Mouse (Mus musculus) urinary bladder, postnatal 4 days (tissue): ENCODE results near the gene Exph5.

ENCODE experiments used
- DNase-seq, 2 experiments: peaks; one replicate each; pipeline ENCODE4 v3.0.0; 2021 to 2022; ENCODE audit warnings: low spot score in 2 of 2

Exph5 gene

GRCm38 (mm10) chr9:53356219-53357155, 55.0 kb downstream of the Exph5 start:
- DNase-seq: peak in 1 of 2 experiments; percentile 34

DNA sequence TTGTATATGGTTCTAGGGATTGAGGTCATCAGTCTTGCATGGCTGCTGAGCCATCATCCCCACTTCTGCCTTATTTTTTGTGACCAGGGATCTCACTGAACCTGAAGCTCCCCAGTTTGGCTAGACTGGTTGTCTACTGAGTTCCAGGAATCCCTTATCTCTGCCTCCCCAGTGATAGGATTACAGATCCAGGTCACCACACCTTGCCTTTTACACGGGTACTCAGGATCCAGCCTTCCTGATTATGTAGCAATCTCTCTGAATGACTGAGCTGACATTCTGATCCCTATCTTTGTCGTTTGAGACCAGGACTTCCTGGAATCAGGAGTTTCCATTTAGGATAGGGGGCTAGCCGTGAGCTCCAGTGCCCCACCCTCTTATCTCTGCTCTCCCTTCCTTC, 69.9 kb downstream of the Exph5 start:
- no peak for DNase-seq

DNA sequence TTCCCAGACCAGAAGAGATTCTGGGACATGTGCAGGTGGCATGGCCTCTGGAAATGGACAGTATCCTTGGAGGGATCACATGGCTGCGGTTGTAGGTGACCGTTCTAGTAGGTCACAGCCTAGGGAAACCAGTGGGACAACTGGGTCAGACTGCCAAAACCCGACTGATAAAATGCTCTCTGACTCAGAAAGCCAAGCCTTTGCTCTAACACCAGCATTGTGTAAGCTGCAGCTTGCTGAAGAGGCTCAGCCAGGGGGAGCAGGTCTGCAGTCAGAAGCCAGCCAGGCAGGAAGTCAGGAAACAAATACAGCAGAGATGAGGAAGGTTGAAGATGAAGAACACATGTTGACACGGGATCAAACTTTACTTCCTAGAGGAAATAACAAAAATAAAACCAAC, 74.4 kb downstream of the Exph5 start:
- DNase-seq: no peak

- DNase-seq: no peak
Observed at GRCm38 (mm10) chr9:53376820-53377219, 75.3 kb downstream of the Exph5 start.

DNA sequence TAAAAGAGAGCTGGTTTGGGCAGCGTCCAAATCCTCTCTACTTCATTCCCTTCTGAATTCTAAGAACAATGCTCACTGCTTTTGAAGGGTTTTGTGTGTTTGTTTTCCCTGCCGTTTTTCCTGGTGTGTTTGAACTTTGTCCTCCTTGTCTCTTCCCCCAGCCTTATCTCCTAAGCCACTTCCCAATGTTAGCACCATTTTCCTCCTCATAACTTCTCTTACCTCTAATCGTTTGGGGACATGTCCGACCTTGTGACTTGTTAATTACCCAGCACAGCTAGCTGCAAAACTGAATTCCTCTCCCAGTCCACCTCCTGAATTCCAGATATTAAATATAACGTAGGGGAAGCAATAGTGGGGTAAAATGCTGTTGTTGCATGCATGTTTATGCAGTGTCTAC, 76.1 kb downstream of the Exph5 start:
- no peak for DNase-seq

DNA sequence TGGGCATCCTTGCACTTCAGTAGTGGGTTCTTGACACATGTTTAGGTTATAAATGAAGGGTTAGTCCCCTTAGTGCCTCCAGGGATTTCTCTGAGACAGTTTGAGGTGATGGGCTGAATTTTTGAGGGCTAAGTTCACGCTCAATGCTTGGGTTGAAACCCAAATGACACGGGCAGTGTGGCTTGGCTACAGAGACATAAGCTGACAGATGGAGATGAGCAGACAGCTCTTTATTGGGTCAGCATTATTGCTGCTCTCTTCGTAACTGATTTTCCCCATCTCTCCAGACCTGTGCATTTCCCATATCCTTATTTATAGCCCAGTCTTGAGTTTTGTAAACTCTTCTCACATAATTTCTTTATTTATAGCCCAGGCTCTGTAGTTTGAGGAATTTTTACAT, 76.7 kb downstream of the Exph5 start:
- DNase-seq: no peak

DNA sequence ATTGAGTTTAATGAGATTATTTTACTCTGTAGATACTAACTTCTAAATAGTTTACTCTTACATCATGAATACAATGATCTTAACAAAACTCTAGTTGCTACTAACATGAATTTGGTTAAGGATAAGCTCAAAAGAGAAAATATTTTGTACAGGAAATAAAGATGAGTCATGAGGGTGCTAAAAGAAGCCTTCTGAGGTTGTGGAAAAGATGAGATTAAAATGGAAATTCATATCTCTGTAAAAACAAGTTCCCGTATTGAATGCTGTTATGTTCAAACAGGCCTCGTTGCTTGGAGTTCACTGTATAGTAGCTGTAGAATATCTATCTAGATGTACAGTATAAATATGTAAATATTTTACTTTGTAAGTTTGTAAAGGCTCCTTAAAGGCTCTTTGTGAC, 79.1 kb downstream of the Exph5 start:
- no peak for DNase-seq

DNA sequence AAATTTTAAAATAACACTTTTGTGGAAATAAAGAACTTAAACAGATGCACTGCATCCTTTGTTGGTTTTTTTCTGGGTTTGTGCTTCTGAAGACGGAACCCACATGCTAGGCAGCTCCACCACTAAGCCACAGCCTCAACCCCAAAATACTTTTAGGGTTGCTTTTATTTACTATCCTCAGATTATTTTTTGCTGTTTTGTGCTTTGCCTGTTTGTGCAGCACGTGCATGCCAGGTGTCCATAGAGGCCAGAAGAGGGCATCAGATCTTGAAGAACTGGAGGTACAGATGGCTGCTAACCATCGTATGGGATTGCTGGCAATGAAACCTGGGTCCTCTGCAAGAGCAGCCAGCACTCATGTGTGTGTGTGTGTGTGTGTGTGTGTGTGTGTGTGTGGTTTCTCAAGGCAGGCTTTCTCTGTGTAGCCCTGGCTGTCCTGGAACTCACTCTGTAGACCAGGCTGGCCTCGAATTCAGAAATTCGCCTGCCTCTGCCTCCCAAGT, 79.7 kb downstream of the Exph5 start:
- no peak for DNase-seq

- peak; percentile 81 to 82 for DNase-seq
Observed at GRCm38 (mm10) chr9:53383951-53384866, 82.7 kb downstream of the Exph5 start, which contains the start of gene Kdelc2. TSS of gene Kdelc2 (plus strand) at chr9:53384025.

GRCm38 (mm10) chr9:53384873-53385272, 83.4 kb downstream of the Exph5 start:
- no peak for DNase-seq

- DNase-seq: no peak
Observed at GRCm38 (mm10) chr9:53387431-53387830, 86.0 kb downstream of the Exph5 start.

DNA sequence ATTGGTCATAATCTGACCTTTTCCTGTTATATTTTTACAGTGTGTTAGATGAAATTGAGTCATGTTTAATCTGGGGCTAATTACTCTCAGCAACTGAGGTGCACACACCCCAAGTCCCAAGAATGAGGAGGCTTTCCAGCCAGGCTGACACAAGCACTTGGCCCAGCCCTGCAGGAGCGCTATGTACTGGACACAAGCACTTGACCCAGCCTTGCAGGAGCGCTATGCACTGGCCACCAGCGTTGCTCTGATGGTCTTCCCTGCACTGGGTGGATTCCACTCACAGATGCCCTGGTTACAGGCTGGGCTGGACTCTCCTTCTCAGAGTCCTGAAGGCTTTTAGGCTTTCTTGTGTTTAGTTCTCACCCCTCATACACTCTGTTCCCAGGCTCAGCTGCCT, 87.6 kb downstream of the Exph5 start:
- DNase-seq: no peak

GRCm38 (mm10) chr9:53390136-53390535, 88.7 kb downstream of the Exph5 start:
- no peak for DNase-seq

DNA sequence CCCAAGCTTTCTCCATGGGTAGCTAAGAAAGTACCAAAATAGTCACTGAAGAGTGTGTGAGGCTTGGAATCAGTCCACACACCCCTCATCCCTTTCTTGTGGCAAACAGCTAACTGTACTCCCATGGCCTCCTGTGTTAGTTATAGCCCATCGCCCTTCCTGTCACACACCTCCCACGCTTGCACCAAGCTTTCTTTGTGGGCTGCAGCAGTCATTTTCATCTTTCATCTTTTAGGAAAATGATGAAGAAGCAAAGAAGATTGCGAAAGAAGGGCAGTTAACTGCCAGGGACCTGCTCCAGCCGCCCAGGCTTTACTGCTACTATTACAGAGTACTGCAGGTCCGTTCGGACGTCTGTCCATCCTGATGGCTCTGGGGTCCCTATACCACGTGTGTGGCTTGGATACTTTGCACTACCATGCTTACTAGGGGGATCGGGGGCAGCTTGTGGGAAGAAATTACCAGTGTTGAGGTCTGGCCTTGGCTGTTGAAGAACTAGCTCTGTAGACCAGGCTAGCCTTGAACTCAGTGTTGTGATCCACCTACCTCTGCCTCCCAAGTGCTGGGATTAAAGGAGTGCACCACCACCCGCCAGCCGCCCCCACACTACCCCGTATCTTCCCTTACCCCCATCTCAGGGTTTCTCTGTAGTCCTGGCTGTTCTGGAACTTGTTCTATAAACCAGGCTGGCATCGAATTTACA, 96.4 kb downstream of the Exph5 start:
- no peak for DNase-seq

- DNase-seq: no peak
Observed at GRCm38 (mm10) chr9:53398388-53398700, 96.9 kb downstream of the Exph5 start.

GRCm38 (mm10) chr9:53399537-53399936, 98.1 kb downstream of the Exph5 start:
- DNase-seq: no peak

DNA sequence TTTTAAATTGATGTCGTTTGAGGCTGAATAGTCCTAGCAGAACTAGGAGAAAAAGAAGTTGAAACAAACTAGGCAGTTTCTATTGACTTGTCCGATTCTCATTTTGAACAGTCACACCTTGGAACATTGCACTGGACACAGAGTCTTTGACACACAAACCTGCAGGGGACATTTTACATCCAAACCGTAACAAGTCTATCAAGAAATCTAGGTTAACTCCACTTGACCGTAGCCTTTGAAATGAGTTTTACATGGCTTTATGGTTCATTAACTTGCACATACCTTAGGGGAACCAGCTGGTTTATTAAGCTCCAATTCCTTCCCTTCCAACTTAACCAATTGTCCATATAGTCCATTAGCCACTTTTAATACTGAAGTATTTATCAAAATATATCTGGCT, 99.2 kb downstream of the Exph5 start:
- no peak for DNase-seq

DNA sequence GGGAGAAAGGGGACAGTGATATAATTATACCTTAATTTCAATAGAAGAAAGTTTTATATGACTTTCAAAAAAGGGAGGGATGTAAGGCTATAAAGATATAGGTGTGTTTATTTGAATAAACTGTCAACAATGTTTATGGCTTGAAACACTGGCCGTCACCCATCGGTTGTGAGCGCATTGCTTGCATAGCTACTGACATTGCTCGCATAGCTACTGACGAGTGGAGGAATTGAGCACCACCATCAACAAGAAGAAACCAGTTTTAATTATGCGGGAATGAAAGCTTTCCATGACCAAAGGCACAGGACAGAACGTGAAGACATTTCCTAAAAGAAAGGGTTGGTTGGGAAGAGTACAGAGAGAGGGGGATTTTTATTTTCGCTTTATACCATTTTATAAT, 99.7 kb downstream of the Exph5 start:
- no peak for DNase-seq

DNA sequence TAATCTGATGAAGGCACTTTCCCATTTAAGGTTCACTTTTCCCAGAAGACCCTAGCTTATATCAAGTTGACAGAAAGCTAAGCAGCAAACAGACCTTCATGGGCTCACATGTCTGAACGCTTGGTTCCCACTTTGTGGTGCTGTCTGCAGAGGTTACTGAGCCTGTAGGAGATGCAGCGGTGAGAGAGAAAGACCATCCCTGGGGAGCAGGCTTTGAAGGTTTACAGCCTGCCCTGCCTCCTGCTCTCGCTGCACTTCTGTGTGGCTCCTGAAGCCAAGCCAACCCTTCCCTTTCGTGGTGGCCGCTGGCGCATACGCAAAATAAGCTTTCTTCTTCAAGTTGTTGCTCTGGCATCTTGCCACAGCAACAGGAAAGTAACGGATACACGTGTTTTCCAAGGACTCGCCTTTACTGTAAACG, 100.8 kb downstream of the Exph5 start, which contains the start of gene 4930550C14Rik:
TSS of gene 4930550C14Rik (plus strand) at position 35 of the 421 bp plus-strand sequence.
- DNase-seq: peak in 1 of 2 experiments; percentile 69

- DNase-seq: no peak
Observed at GRCm38 (mm10) chr9:53402991-53403390, 101.5 kb downstream of the Exph5 start.

- DNase-seq: no peak
Observed at GRCm38 (mm10) chr9:53404050-53404752, 102.7 kb downstream of the Exph5 start.
